Mouse (Mus musculus): ENCODE results near the gene Ntm.

DNA sequence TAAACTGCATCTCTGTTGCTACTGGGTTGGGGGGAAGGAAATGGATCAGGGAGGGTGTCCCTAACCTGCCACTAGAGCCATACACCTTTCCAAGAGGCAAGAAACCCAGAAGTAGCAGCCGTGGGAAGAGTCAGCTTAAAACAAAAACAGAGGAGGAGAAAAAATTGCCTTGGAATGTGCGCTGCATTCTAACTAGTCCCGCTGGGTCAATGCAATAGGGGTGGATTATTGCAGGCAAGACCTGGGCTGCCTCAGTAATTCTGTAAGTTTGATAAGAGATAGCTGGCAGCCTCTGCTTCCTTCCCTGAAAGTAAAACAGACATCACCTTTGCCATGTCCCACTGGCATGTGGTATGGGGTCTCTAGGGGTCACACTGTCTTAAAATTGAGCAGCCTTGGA is 2.7 kb downstream of the Ntm start:
- TF ChIP-seq CTCF (IDR thresholded peaks at IDR 0.05; ENCODE audit: borderline replicate concordance, extremely low read depth, insufficient read depth, insufficient read length) (no peak), POLR2A (IDR thresholded peaks at IDR 0.05; ENCODE audit: borderline replicate concordance, extremely low read depth, insufficient read depth, insufficient read length, poor library complexity, severe bottlenecking) (no peak)
